Mouse (Mus musculus) layer of hippocampus, adult 2 months (tissue): ENCODE measurements around the gene Nexn. TPM values are rescaled to one million over a fixed set of nuclear protein-coding genes. Genes with fewer than 3 reads are reported as not detected.
"Not testable (repeated sequence)": the region's sequence is repeated elsewhere in the genome, so short reads cannot be mapped to it uniquely, and the experiment has no call there.

Source experiments
- DNase-seq, 2 experiments: peaks; one replicate each; pipeline ENCODE4 v3.0.0; 2022; ENCODE audit warnings: low spot score in 2 of 2
- H3K27ac ChIP-seq: fragments of 200-600 bp; 2 replicates; pipeline ENCODE4 v1.8.1; 2022
- H3K4me3 ChIP-seq: fragments of 200-600 bp; 2 replicates; pipeline ENCODE4 v1.8.1; 2022; ENCODE audit warnings: mild to moderate bottlenecking
- CTCF ChIP-seq: fragments of 200-600 bp; conservative IDR thresholded peaks from 2 replicates; pipeline ENCODE4 v1.8.1; 2022; ENCODE audit warnings: antibody characterized with exemption, mild to moderate bottlenecking, moderate library complexity
- total RNA-seq, 2 experiments: library from RNA; stranded (reverse); gene quantifications; 2 replicates each; pipeline ENCODE4 v1.2.3; 2021

The Nexn gene
- total RNA-seq, 2 experiments from 2014 or later, result 0.95 to 1.8 TPM

GRCm38 (mm10) chr3:152199125-152199524, 67.0 kb downstream of the Nexn start:
- H3K4me3 ChIP-seq, result no peak overlapping the region

DNA sequence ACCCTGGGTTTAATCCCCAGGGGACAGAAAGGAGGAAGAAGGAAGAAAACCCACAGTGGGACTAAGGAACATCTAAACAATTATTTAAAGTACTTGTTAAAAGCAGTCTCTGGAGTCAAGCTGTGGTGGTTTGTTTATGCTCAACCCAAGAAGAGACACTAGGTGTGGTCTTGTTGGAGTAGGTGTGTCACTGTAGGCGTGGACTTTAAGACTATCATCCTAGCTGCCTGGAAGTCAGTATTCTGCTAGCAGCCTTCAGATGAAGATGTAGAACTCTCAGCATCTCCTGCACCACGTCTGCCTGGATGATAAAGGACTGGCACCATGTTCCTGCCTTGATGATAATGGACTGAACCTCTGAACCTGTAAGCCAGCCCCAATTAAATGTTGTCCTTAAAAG, 68.9 kb downstream of the Nexn start:
- H3K4me3 ChIP-seq, DNase-seq, H3K27ac ChIP-seq: not testable (repeated sequence)

More at GRCm38 (mm10) chr3:152199125-152199524, 67.0 kb downstream of the Nexn start:
- DNase-seq, result no peak
- H3K27ac ChIP-seq, result no peak overlapping the region
- TF ChIP-seq CTCF, result no peak

GRCm38 (mm10) chr3:152193635-152194097, 72.5 kb downstream of the Nexn start:
- peak overlapping the region; percentile 66 for H3K4me3 ChIP-seq
- DNase-seq, result peak; percentile 80 to 93
- H3K27ac ChIP-seq, result peak overlapping the region; percentile 88
- TF ChIP-seq CTCF, result peak; percentile 47

DNA sequence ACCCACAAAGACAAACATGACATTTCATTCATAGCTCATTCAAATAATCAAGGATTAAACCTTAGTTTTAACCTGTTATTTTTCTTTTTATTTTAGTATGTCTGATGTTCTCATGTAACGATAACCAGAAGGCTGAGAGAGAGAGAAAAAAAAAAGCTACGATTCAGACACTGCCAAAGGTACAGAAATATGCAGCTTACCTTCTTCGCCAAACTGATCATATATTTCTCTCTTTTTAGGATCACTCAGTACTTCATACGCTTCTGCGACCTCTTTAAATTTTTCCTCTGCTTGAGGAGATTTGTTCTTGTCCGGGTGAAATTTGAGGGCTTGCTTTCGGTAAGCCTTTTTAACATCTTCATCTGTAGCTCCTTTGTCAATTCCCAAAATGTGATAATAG, 73.0 kb downstream of the Nexn start:
- DNase-seq, result no peak
- TF ChIP-seq CTCF, result no peak
- peak overlapping the region; percentile 88 for H3K27ac ChIP-seq
- peak overlapping the region; percentile 66 for H3K4me3 ChIP-seq

GRCm38 (mm10) chr3:152192238-152192931, 73.8 kb downstream of the Nexn start:
- H3K27ac ChIP-seq, result peak overlapping the region; percentile 88
- no peak for DNase-seq
- TF ChIP-seq CTCF, result no peak
- peak overlapping the region; percentile 66 for H3K4me3 ChIP-seq

DNA sequence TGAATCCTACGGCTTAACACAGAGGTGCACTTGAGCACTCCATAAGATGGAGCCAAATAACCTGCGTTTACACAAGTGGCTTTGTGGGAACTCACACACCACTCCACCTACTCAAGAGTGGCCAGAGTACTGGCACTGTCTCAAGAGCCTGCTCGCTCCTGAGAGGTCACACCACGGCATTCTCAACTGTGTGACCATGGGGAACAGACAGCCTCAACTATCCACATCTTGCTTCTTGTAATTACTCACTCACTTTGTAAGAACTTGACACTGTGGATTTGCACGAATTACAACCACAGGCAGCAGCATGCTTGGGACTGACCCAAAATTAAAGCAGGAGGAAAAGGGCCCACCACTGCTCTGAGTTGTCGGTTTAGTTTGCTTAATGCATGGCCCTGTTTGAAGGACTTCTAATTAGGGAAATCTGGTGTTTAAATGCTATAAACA, 74.3 kb downstream of the Nexn start:
- Histone ChIP-seq H3K27ac (peak overlapping the region; percentile 40), H3K4me3 (peak overlapping the region; percentile 66)
- no peak for DNase-seq
- TF ChIP-seq CTCF, result no peak

DNA sequence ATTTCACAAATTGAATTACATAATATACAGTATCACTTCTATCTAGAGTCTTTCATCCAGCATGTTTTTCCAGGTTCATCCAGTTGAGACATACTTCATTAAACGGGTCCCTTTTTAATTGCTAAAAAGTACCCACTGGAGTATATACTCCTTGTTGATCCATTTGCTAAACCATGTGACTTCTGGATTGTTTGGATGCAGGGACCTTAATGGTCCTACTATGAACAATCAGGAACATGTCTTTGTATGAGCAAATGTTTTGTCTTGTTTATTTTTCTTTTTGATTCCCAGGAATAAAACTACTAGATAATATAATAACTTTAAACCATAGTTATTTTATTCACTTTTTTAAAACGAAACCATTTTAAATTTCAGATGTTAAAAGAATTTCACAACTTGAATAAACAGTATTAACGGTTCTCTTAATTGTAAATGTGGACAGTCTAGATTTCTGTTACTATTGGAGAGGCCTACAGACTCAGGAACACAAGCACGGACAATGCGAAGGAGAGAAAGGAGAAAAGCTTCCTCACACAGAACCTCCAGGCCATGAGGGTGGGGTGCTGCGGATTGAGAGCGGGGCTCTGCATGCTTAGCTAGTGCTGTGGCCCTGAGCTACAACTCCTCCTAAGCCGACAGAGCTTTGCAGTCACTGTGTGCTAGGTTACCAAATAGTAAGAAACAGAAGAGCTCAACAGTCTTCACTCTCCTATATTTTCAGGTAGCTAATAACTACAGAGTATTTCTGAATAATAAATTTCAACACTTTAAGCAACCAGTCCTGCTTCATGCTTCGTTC, 75.3 kb downstream of the Nexn start:
- peak overlapping the region; percentile 6 for H3K27ac ChIP-seq
- no peak for DNase-seq
- peak overlapping the region; percentile 66 for H3K4me3 ChIP-seq
- TF ChIP-seq CTCF, result no peak

DNA sequence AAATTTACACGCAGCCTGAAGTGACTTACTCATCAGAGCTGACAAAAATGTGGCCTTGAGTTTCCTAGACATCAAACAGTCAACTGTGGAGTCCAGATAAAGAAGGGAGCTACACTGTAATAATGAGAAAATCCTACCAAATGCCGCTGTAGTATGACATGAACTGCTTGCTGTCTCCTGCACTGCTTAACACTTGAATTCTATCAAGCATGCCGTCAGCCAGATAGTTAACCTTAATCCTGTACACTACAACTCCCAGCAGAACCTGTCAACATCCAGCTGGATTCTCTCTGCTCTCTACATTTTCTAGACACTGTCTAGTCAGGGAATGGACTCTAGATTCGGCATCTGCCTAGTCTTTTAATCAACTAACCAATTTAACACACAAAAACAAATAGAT, 76.8 kb downstream of the Nexn start:
- TF ChIP-seq CTCF, result no peak

More for the DNA sequence above, 76.8 kb downstream of the Nexn start:
- DNase-seq, result no peak
- Histone ChIP-seq H3K4me3 (no peak overlapping the region), H3K27ac (no peak overlapping the region)

Other genes starting within 250 kb of the Nexn start
- 1 to 10 TPM in 1 of 2 experiments, under 1 TPM in 1; 0.98 to 1.3 TPM for gene Gipc2, start 100.1 kb downstream of the Nexn start, total RNA-seq
- 10 to 100 TPM; 61.5 to 62.6 TPM for gene Dnajb4, start 56.0 kb downstream of the Nexn start, total RNA-seq
- 100 to 1,000 TPM; 123 to 140 TPM for gene Fubp1, start 55.9 kb downstream of the Nexn start, total RNA-seq
- gene Miga1, start 74.1 kb upstream of the Nexn start, total RNA-seq, result 10 to 100 TPM; 74.5 to 78.2 TPM
- 100 to 1,000 TPM; 129 to 130 TPM for gene Usp33, start 80.1 kb upstream of the Nexn start, total RNA-seq
- 10 to 100 TPM; 45.3 to 45.7 TPM for gene Zzz3, start 129.1 kb upstream of the Nexn start, total RNA-seq